Mouse (Mus musculus): ENCODE results near the gene Polg. TPM values are rescaled to one million over a fixed set of nuclear protein-coding genes. Genes with fewer than 3 reads are reported as not detected.

The Polg gene
- polyA plus RNA-seq, 1 experiment from 2014 or later, result 24.4 TPM

DNA sequence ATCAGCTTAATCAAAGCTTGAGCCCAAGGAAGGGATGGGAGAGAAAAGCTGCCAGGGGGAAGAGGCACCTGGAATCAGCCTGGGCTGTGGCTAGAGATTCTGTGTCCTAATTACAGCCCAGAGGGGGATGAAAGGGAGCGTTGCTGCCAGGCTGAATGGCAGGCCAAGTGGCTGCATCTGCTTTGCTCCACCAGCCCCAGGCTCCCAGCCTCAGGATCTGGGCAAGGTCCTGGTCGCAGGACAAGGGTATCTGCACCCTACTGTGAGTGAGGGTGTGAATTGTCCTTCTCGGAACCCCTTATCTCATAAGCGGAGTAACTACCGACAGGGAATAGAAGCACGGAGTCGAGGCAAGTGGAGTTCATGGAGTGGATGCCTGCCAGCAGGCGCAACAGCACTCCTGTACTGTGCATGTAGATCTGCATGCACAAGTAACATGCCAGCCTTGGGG lies 35.4 kb upstream of the Polg start:
- 5% methylated on average over 8 of the region's 8 CpGs for WGBS
- Histone ChIP-seq H3K27me3 (replicated peaks) (peaks cover 100% of the 10 kb centered on the region), H3K9me3 (no peaks in the 10 kb centered on the region), H3K36me3 (no peaks in the 10 kb centered on the region), H3K4me1 (peaks cover 20% of the 10 kb centered on the region), H3K4me2 (no peak overlapping the region), H3K9ac (no peak overlapping the region), H3K4me3 (no peak overlapping the region), H3K27ac (replicated peaks) (no peak overlapping the region)
- no peak for ATAC-seq (ENCODE audit: extremely low read depth, insufficient number of reproducible peaks, low FRiP score, low TSS enrichment)

DNA sequence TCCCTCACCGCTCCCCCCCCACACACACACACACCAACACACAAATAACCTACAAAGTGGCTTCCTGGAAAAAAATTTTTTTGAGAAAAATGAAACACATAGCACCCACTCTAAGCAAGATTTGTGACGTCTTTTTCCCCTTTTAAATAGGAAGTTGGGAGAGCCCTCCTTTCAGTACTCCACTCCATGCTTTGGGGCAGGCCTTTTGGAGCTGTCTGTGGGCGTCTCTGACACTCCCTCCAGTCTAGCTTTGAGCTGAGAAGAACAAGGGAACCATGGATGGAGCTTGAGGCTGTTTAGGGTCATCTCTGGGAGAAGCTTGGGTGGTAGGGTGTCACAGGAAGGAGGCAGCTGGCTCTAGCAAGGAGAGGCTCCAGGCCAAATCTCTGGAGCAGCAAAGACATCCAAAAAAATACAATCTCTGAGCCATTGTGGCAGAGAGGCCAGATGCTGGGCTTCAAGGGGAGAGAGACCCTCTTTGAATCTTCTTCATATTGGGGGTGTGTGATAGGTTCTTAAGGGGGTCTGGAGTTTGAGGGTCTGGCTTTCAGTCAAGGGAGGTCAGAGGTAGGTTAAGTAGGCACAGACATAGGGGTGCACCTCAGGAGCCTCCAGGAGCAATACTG lies 34.6 kb upstream of the Polg start:
- Histone ChIP-seq H3K27ac (replicated peaks) (no peak overlapping the region), H3K36me3 (no peaks in the 10 kb centered on the region), H3K4me2 (no peak overlapping the region), H3K4me1 (peaks cover 24% of the 10 kb centered on the region), H3K27me3 (replicated peaks) (peaks cover 99% of the 10 kb centered on the region), H3K4me3 (no peak overlapping the region), H3K9me3 (no peaks in the 10 kb centered on the region), H3K9ac (no peak overlapping the region)
- no peak for ATAC-seq (ENCODE audit: extremely low read depth, insufficient number of reproducible peaks, low FRiP score, low TSS enrichment)
- 4% methylated on average over 3 of the region's 3 CpGs for WGBS

DNA sequence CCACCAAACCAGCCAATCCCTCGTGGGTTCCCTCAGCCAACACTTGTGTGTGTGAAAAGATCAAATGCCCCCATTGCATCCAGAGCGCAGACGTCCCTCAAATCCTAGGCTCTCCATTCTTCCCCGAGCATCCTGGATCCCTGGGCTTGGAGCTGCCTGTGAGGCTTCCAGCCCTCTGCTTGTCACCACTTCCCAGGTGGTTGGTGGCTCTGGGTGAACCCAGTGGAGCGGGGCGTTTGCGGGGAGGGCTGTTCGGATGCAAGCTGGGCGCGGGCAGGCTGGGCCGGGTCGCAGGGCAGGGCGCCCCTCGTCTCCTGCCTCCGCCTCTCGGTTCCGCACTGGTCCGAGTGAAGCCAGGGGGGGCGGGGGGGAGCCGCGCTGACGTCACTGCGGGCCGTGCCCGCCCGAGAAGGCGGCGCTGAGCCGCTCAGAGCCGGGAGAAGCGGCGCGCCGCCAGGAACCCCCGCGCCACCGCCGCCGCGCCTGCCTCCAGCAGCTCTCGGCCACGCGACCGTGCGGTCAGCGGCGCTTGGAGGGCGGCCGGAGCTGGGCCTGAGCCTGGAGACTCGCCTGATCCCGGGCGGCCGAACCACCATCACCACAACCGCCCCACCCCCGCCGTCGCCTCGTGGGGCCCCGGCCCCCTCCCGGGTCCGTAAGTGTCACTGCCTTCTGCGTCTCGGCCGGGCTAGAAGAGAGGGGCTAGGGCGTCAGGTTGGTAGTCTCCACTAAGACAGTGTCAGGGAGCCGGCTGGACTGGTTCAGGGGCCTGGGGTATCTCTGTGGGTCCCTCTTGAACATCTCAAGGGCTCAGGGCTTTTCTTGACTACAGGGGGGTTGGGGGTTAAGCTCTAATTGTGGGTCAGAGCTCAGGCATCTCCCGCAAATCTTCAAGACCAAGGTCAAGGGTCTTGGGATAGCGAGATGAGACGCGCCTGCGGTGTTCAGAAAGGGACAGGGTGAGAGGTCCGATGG lies 33.7 kb upstream of the Polg start:
- Histone ChIP-seq H3K9ac (no peak overlapping the region), H3K4me3 (peak overlapping the region; percentile 36)

DNA sequence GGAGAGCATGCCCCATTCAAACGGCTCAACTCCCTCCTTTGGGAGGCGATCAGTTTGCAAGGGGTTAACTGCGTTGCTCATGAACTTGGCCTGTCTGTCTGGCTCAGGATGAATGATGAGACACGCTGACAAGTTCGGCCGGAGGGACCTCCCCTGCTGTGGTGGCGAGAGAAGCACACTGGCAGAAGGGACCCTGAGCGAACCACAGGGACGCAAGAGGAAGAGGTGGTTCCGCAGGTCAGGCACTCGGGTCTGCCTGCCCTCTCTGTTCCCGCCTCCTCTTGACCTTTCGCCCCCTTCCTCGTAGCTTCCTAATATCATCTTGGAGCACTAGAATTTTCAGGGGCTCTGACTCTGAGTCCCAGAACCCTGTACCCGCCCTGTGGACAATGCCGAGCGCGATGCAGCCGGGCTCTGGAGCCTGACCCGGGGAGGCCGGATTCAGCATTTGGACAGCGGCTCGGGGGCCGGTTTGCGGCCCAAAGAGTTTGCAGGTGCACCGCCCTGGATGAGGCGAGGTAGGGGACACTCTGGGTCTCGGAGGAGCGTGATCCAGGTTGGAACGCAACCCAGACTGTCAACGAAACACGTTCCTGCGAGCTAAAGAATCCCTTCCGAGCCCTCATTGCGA lies 32.9 kb upstream of the Polg start:
- Histone ChIP-seq H3K9me3 (no peaks in the 10 kb centered on the region), H3K4me2 (no peak overlapping the region), H3K36me3 (no peaks in the 10 kb centered on the region), H3K27ac (replicated peaks) (no peak overlapping the region), H3K4me1 (peaks cover 13% of the 10 kb centered on the region), H3K9ac (no peak overlapping the region), H3K27me3 (replicated peaks) (peaks cover 99% of the 10 kb centered on the region), H3K4me3 (no peak overlapping the region)
- 1% methylated on average over 35 of the region's 35 CpGs for WGBS
- ATAC-seq (ENCODE audit: extremely low read depth, insufficient number of reproducible peaks, low FRiP score, low TSS enrichment), result no peak

More for the DNA sequence above, 33.7 kb upstream of the Polg start:
- ATAC-seq (ENCODE audit: extremely low read depth, insufficient number of reproducible peaks, low FRiP score, low TSS enrichment), result no peak
- Histone ChIP-seq H3K9me3 (no peaks in the 10 kb centered on the region), H3K36me3 (no peaks in the 10 kb centered on the region), H3K27me3 (replicated peaks) (peaks cover 99% of the 10 kb centered on the region), H3K27ac (replicated peaks) (no peak overlapping the region), H3K4me1 (peaks cover 18% of the 10 kb centered on the region), H3K4me2 (peak overlapping the region; percentile 51)
- under 1% methylated on average over 70 of the region's 72 CpGs for WGBS

DNA sequence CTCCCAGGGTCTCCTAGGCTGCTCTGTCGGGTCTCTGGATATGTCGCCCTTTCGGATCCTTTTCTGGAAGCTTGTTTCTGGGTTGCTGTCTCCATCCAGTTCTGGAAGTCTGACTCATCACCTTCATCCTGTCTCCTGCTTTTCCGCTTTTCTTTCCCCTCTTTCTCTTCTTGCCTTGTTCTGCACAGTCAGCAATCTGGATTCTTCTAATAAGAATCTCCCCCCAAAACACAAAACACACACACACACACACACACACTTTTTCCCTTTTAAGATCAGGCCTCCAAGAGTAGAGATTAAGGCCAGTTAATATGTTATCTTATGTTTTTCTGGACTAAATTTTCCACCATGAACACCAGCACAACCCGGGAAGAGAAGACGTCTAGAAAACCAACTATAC lies 32.2 kb upstream of the Polg start:
- 3% methylated on average over 6 of the region's 6 CpGs for WGBS
- Histone ChIP-seq H3K27me3 (replicated peaks) (peaks cover 99% of the 10 kb centered on the region), H3K9ac (no peak overlapping the region), H3K27ac (replicated peaks) (no peak overlapping the region), H3K4me1 (peaks cover 13% of the 10 kb centered on the region), H3K4me2 (no peak overlapping the region), H3K36me3 (no peaks in the 10 kb centered on the region), H3K9me3 (no peaks in the 10 kb centered on the region), H3K4me3 (no peak overlapping the region)
- ATAC-seq (ENCODE audit: extremely low read depth, insufficient number of reproducible peaks, low FRiP score, low TSS enrichment), result no peak

DNA sequence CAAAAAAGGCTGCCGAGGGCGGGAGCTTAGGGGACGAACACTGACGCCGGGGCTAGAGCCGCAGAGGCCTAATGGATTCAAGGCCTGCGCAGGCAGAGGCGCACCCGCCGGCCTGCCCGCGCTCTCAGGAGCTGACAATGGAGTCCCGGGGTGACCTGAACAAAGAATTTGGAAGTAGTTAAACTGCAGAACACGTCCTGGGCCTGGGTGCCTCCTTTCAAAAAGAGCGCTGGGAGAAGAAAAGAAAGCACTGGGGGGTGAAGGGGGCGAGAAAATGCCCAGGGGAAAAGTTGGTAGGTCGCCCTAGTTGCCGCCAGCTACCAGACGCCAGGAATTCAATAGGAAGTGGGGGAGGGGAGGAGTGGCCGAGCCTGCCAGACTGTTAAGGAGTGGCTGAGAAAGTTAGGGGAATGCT lies 31.5 kb upstream of the Polg start:
- Histone ChIP-seq H3K4me2 (no peak overlapping the region), H3K27ac (replicated peaks) (no peak overlapping the region), H3K36me3 (no peaks in the 10 kb centered on the region), H3K9ac (no peak overlapping the region), H3K27me3 (replicated peaks) (peaks cover 99% of the 10 kb centered on the region), H3K4me3 (no peak overlapping the region), H3K9me3 (no peaks in the 10 kb centered on the region), H3K4me1 (peaks cover 13% of the 10 kb centered on the region)
- no peak for ATAC-seq (ENCODE audit: extremely low read depth, insufficient number of reproducible peaks, low FRiP score, low TSS enrichment)
- WGBS, result 3% methylated on average over 20 of the region's 20 CpGs

DNA sequence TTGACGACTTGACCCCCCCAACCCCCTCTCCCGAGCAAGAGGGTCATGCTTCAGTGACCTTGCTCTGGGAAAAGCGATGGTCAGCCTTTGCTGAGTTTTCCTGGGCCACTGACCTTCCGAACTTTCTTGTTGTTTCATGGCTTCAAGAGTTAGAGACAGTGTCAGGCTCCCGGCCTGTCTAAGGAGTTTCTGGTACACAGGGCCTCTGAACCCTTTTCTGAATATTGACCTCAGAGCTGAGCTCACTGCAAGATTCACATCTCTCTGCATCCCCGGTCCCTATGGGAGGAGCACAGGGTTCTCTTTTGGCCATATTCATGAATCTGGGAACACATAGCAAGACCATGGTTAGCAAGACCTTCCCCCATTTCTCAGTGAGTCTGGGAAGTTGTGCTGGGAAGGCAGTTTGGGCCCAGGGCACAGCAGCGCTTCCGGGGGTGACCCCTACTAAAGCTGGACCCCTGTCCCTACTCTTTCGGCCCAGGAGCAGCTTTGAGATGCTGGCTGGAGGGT lies 30.7 kb upstream of the Polg start:
- Histone ChIP-seq H3K4me2 (no peak overlapping the region), H3K36me3 (no peaks in the 10 kb centered on the region), H3K27me3 (replicated peaks) (peaks cover 93% of the 10 kb centered on the region), H3K4me3 (no peak overlapping the region), H3K9me3 (no peaks in the 10 kb centered on the region), H3K4me1 (peaks cover 13% of the 10 kb centered on the region), H3K9ac (no peak overlapping the region), H3K27ac (replicated peaks) (no peak overlapping the region)
- WGBS, result 13% methylated on average over 9 of the region's 9 CpGs
- ATAC-seq (ENCODE audit: extremely low read depth, insufficient number of reproducible peaks, low FRiP score, low TSS enrichment), result no peak

DNA sequence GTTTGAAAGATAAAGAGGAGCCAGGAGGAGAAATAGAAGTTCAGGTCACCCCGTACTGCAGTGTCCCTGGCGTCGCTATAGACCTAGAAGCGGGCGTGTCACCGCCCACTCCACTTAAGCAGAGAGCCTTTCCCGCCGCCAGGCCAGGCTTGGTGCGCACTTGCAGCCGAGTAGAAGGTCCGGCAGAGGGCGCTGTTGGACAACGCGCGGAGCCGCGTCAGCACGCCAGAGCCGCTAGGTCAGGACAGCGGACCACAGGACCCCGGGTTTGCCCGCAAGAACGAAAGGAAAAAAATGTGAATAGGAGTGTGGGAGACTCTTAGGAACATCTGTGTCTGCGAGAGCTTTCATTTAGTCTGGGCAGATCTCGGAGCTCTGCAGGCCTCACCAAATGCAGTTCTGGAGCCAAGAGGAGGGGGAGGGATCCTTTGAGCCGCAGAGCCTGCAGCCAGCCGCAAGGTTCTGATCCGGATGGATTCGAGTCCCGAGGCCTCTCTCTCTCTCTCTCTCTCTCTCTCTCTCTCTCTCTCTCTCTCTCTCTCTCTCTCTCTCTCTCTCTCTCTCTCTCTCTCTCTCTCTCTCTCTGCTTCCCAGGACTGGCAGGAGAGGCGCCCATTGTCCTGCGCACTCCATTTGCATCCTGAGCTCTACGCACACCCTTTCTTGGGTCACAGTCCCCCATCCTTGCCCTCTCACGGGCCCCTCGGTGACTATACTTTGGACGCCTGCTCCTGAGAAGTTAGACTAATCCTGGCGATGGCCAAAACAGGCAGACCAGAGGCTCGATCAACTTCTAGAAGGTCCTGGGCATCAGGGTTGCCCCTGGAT lies 30.0 kb upstream of the Polg start:
- Histone ChIP-seq H3K4me1 (peaks cover 13% of the 10 kb centered on the region), H3K27me3 (replicated peaks) (peaks cover 86% of the 10 kb centered on the region), H3K9ac (no peak overlapping the region), H3K36me3 (no peaks in the 10 kb centered on the region), H3K9me3 (no peaks in the 10 kb centered on the region), H3K4me3 (peak overlapping the region; percentile 38), H3K27ac (replicated peaks) (no peak overlapping the region), H3K4me2 (peak overlapping the region; percentile 64)
- ATAC-seq (ENCODE audit: extremely low read depth, insufficient number of reproducible peaks, low FRiP score, low TSS enrichment), result no peak
- WGBS, result 3% methylated on average over 38 of the region's 38 CpGs

DNA sequence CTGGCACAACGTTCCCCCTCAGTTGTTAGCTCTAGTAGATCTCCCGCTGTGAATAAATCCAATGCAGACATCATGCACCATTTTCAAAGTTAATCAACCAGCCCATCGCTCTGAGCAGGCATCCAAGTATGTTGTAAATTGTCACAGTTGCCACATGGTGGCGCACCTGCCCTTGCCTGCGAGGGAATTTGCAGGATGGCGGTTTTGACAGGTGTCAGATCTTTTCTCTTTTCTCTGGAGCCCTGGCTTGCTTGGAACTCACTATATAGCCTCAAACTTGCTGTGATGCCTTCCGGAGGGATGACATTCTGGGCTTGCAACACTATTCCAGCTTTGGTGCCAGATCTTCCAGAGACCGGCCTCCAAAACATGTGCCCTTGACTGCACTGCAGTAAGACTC lies 27.8 kb upstream of the Polg start:
- H3K36me3 ChIP-seq, result no peaks in the 10 kb centered on the region
- H3K27ac ChIP-seq (replicated peaks), result no peak overlapping the region
- no peak overlapping the region for H3K9ac ChIP-seq
- peaks cover 76% of the 10 kb centered on the region for H3K27me3 ChIP-seq (replicated peaks)
- H3K4me1 ChIP-seq, result 0 out of 2 replicates have a peak, but pooled peaks cover 5% of the 10 kb centered on the region
- H3K4me2 ChIP-seq, result no peak overlapping the region
- no peaks in the 10 kb centered on the region for H3K9me3 ChIP-seq
- WGBS, result 11% methylated on average over 8 of the region's 8 CpGs
- no peak for ATAC-seq (ENCODE audit: extremely low read depth, insufficient number of reproducible peaks, low FRiP score, low TSS enrichment)
- H3K4me3 ChIP-seq, result no peak overlapping the region

DNA sequence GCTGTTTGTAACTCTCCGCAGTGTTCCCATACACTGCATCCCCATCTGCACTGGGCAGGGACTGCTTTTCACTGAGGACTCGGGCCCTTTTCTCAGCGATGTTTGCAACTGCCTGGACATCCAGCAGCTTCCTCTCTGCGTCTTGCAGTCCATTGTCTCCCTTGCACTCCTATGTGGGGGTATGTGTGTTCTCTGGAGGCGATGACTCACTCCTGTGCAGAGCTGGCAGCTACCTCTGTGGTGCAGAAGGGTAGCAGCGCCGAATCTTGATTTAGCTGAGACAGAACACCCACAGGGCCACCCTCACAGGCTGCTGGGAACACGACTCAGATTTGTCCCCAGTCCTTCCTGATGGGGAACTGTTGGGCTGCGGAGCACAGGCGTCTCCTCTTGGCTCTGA lies 20.4 kb upstream of the Polg start:
- Histone ChIP-seq H3K4me2 (no peak overlapping the region), H3K27ac (replicated peaks) (no peak overlapping the region)
- 34% methylated on average over 10 of the region's 10 CpGs for WGBS

More for the DNA sequence above, 20.4 kb upstream of the Polg start:
- Histone ChIP-seq H3K27me3 (replicated peaks) (peaks cover 58% of the 10 kb centered on the region), H3K9me3 (no peaks in the 10 kb centered on the region), H3K4me3 (no peak overlapping the region), H3K4me1 (no peaks in the 10 kb centered on the region), H3K9ac (no peak overlapping the region), H3K36me3 (no peaks in the 10 kb centered on the region)
- no peak for ATAC-seq (ENCODE audit: extremely low read depth, insufficient number of reproducible peaks, low FRiP score, low TSS enrichment)
